Mouse (Mus musculus) CH12F3 (cell line): Measurements from ENCODE around the gene Cfap221.

Experiments
- in situ Hi-C: fragments of 300-500 bp; cut with MboI; formaldehyde crosslinking; loops from 2 replicates; pipeline ENCODE4 v1.14.3; 2020; ENCODE audit warnings: low sequenced_read_pairs

Gene Cfap221

DNA sequence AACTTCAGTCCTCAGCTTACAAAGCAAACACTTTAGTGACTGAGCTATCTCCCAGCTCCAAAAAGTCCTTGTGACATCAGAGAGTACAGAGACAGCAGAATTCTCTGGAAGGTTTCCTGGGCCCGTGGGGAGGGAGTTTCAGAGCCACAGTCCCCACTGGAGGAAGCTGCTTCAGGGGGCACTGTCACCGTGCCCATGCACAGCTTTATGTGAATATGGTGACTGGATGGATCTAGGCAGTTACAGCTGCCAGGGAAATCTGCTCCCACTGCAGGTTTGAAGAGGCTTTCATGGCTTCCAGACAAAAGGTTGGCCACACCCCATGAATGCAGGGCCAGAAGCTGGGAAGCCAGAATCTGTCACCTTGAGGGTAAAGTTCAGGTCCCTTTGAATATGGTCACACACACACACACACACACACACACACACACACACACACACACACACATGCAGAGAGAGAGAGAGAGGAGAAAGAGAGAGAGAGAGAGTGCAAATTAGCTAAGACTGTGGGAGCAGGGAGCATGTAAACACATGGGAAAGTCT lies 89.8 kb downstream of the Cfap221 start:
- in situ Hi-C loops: no loop called here

DNA sequence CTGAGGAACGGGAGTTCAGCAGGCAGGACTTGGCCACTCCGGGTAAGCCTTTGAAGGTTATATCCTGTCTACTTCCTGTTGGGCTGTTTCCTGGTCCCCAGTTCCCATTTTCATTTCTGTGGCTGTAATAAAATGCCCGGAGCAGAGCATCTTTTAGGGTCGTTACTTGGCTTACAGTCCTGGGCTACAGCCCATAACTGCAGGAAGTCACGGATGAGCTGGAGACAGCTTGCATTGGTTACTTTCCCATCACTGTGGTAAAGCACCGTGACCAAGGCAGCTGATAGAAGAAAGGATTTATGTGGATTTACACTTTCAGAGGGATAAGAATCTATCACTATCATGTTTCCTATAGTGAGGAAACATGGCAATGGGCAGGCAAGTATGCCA lies 93.8 kb downstream of the Cfap221 start:
- in situ Hi-C loops: no loop called here

DNA sequence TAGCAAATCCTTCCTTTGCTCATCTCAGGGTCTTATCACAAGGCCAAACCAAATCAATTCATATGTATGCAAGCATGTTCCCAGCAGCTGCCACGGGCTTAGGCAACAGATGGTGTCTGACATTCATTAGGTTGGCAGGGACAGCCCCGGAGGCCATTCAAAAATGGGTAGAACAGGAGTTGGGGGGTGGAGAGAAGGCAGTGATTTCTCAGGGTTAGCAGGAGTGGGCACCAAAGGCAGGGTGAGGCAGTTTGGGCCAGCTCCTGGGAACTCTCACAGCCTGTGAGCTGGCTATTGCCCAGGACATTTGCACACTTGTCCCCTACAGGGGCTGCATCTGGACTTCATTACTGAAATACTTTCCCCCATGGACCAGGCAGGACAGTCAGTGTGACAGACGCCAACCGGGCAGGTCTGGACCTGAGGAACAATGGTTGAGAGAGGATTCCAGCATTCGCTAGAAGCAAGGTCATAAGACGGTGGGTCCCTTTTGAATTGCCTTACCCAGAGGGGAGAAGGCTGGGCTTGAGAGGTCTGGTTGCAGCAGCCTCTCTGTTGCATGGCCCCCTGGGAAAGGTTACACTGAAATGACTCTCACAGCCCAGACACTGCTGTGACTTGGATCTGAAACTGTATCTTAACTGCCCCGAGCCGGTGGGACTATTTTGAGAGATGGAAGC lies 94.3 kb downstream of the Cfap221 start:
- in situ Hi-C loops: no loop called here

DNA sequence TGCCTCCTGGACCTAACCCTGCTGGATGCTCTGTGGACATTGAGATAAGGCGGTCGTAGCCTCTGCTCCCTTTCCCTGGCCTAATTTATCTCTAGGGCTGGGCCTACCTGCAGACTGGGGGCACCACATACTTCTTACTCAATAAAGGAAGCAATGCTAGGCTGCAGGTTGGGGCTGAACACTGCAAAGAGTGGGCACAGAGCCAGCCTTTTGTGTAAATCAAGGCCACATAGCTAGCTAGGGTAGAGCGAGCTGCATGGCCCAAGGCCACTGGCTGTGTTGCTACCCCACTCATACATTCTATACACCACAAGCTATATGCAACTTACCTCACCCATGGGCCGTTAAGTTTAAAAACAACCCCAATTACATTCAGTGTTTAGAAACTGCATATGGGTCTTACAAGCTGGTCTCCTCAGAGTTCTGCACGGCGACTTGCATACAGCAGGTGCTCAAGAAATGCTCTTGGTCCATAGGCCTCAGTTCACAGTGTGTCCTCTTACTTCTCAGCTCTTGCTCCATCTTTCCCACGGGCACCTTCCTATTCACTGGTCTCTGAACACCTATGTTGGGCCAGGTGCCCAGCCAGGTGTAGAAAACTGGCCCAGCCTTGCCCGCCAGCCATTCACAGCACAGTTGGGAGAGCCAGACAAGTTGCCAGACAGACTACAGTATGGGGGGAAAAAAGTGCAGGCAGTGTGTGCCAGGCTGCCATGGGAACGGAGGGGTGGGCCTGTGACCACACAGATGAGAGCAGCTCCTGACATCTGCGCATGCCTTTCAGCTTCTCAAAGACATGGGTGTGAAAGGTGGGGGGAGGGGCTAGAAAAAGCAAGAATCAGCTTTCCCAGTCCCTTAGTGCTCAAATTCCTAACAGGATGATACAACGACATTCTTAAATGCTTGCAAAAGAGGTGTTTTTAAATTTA lies 97.6 kb downstream of the Cfap221 start:
- in situ Hi-C loops: no loop called here

DNA sequence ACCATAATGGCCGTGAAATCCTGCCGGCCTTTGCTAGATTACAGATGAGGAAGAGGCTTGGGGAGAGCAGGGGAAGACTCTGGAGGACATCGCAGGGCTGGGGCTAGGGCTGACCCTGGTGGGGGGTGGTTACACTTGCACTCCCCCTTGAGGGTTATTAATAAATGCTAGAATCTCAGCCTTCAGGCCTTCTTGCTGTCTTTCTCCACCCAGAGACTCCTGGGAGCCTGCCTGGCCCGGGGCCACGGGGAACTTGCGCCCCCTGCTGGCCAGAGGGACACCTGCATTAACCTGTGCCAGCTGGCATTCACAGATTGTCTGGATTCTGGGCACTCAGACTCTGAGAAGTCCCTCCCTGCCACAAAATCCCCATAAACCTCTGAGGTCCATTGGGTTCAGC lies 102.1 kb downstream of the Cfap221 start:
- in situ Hi-C loops: no loop called here

DNA sequence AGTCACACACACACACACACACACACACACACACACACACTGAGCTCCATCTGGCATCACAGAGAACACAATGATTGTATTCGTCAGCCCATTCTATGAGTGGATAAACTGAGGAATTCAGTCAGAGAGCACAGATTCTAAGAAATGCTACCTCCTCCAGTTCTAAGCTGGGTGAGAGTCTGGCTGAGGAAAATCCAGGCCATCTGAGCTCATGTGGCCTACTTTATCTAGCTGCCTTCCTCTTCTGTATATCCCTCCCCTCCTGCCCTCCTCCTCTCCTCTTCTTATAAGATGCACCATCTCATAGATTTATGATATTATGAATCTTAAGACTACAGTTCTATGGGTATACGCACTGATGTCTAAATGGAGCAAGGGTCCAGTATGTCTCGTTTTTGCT lies 103.4 kb downstream of the Cfap221 start:
- in situ Hi-C loops: no loop called here

DNA sequence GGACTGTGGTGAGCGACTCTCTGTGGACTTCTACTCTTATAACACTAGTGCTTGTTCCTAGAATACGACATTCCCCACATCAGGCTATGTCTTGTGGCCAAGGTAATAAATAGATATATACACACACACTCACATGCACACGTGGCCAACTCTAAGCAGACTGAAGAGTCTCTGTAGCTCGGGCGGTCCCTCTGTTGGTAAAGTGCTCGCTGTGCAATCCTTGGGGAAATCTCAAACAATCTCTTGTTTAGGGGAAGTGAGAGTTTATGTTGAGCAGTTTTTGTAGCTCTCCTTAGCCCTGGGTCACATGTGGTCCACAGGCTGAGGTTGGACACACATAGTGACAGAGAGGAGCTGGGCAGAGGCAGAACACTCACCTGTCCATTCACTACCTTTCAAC lies 104.1 kb downstream of the Cfap221 start:
- in situ Hi-C loops: no loop called here

DNA sequence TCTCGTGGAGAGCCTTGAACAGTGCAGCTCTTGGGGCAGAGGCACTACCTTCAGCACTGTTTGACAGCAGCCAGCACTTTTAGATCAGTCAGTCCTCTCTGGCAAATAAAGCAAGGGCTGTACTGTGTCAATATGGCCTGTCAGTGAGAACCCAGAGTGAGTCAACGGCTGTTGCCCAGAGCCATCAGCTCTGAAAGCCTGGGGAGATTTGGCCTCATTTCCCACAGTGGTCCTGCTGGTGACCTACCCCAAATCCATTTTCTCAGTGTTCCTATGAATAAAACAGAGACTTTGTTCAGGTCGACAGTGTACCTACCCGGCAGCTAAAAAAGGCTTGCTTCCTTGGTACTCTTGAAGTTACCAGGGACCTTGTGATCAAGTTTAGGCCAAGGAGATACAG lies 105.2 kb downstream of the Cfap221 start:
- in situ Hi-C loops: no loop called here

DNA sequence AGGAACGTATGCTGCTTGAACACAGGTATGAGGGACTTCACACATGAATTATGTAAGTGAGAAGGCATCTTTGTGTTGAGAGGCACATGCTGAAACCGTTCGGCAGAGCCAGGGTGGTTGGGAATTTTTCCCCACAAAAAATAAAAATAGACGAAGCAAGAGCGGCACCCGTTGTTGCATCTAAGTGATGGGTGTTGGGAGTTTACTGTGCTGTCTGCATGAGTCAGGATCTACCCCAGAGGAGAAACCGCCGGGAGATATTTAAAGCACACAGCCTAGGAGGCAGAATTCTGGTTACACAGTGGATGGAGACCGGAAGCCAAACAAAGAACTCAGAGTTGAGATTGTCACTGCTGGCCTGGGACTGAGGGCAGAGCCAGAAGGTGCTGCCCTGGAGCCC lies 105.9 kb downstream of the Cfap221 start:
- in situ Hi-C loops: no loop called here

DNA sequence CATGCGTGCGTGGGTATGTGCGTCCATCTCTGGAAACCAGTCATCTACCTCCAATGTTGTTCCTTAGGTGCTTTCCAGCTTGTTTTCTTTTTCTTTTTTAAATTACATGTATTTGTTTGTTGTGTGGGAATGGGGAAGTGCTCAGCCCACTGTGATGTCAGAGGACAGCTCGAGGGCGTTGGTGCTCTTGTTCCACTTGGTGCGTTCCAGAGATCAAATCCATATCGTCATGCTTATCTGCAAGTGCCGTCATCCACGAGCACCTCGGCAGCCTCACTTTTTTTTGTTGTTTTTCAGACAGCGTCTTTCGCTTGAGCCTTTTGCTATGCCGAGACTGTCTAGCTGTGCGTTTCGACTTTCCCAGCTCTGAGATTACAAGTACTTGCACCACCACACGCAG lies 107.7 kb downstream of the Cfap221 start:
- in situ Hi-C loops: no loop called here

DNA sequence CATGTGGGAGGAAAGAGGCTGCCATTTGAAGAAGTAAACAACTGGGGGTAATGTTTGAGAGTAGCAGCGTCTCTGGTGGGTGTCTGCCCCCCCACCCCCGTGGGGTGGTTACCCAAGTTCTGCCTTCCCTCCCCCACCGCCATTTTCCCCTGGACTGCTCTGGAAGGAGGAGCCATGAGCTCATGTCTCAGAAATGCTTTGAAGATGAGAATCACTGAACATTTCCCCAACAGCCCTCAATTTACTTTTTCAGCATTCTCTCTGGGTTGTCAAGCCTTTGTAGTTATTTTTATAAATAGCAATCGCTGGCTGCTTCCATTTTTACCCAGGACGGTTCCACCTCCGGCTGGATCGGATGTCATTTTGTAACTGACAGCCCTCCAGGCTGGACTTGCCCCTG lies 110.7 kb downstream of the Cfap221 start:
- in situ Hi-C loops: no loop called here

DNA sequence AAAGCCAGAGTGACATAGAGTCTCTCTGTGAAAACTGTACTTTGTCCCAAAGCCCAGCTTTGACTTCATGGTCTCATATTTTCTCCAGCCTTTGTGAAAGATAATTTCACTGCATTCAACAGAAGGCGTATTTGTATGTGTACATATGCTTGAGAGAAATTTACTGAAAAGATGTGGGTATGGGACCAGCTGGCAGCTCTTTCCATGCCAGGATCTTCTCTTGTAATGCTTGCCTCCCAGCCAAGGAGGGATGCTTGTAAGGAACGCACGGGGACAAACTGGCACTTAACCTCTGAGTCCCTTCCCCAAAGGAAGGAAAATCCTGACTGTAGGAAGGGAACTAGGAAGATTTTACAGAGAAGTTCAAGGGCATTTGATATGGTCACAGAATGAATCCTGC lies 112.8 kb downstream of the Cfap221 start:
- in situ Hi-C loops: no loop called here

DNA sequence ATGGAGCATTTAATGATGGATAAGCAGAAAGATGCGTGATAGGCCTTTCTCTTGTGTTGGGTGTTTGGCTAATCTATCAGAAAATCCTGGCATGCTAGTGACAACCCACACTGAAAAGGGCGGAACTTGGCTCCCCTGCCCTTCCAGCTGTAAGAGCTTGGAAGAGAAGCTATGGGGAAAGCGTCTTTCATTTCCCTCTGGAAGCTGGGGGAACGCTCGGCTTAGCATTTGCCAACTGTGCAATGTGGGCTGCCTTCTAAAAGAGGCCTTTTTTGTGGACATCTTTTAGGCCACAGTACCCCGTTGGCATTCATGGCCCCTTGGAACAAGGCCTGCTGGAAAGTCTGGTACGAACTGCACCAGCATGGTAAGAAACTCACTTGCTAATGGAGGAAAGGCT lies 118.1 kb downstream of the Cfap221 start:
- in situ Hi-C loops: no loop called here

DNA sequence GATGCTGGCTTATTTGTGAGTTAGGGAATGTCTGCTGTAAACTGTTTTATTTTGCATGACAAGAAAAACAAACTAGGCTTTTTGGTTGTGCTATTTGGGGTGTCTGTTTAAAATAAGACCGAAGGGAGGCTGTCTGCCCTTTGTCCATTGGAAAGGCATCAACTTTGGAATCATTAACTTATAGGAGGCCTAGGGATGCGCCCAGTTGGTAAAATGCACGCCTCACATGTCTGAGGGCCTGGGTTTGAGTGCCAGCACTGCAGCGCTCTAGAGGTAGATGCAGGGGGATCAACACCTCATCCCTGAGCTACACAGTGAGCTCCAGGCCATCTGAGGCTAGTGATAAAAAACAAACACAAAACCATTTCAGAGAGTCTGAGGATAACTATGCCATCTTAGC lies 119.6 kb downstream of the Cfap221 start:
- in situ Hi-C loops: no loop called here
